Mouse (Mus musculus) CH12.LX (cell line): ENCODE measurements around the gene Pim2. TPM values are rescaled to one million over a fixed set of nuclear protein-coding genes. Genes with fewer than 3 reads are reported as not detected.

Source experiments
- DNase-seq: peaks from one replicate; pipeline ENCODE4 v3.0.0-alpha.2; 2013; ENCODE audit errors: extremely low read depth
- H3K27ac ChIP-seq: 2 replicates; pipeline ENCODE4 v1.5.1; 2012; ENCODE audit warnings: low read depth, mild to moderate bottlenecking, control low read depth, moderate library complexity; ENCODE audit not compliant: insufficient read depth
- H3K27me3 ChIP-seq: replicated peaks from 2 replicates; pipeline ENCODE3; 2012; ENCODE audit warnings: inconsistent platforms
- H3K36me3 ChIP-seq, 2 experiments: replicated peaks in 1 of 2; 2 replicates each; pipeline versions ENCODE3 to v1.6.1; 2012; ENCODE audit warnings: inconsistent platforms in 1 of 2, low read length in 1 of 2, mild to moderate bottlenecking in 1 of 2, mixed read lengths in 1 of 2, moderate library complexity in 1 of 2; ENCODE audit not compliant: control insufficient read depth in 1 of 2, insufficient read depth in 1 of 2
- H3K4me1 ChIP-seq, 2 experiments: 2 replicates each; pipeline ENCODE4 v1.6.1; 2012; ENCODE audit warnings: inconsistent platforms in 1 of 2, moderate library complexity in 1 of 2; ENCODE audit not compliant: insufficient read depth in 2 of 2, control insufficient read depth in 1 of 2
- H3K4me2 ChIP-seq: 2 replicates; pipeline ENCODE4 v1.6.1; 2012; ENCODE audit warnings: low read depth, mild to moderate bottlenecking, control low read depth; ENCODE audit not compliant: poor library complexity, insufficient read depth, severe bottlenecking
- H3K4me3 ChIP-seq, 3 experiments: fragments of 150-350 bp in 1 of 3; sonication (generic) in 1 of 3; replicated peaks in 1 of 3; 2 replicates each; pipeline versions ENCODE3 to v1.5.1; 2011 to 2012; ENCODE audit warnings: low read depth in 2 of 3, low read length in 2 of 3, mild to moderate bottlenecking in 2 of 3, moderate library complexity in 2 of 3, control low read depth in 1 of 3, improper control_type of control experiment in 1 of 3, inconsistent platforms in 1 of 3, mixed read lengths in 1 of 3; ENCODE audit not compliant: poor library complexity in 1 of 3
- H3K79me2 ChIP-seq: replicated peaks from 2 replicates; pipeline ENCODE4 v1.6.1; 2012; ENCODE audit warnings: mild to moderate bottlenecking, moderate library complexity; ENCODE audit not compliant: control insufficient read depth, poor library complexity, insufficient read depth, severe bottlenecking; ENCODE audit errors: extremely low read depth
- H3K9ac ChIP-seq: 2 replicates; pipeline ENCODE4 v1.6.1; 2012; ENCODE audit warnings: low read depth, mild to moderate bottlenecking, control low read depth, moderate library complexity; ENCODE audit not compliant: insufficient read depth
- H3K9me3 ChIP-seq: replicated peaks from 2 replicates; pipeline ENCODE3; 2012; ENCODE audit warnings: low read length, inconsistent platforms, mixed read lengths
- BHLHE40 ChIP-seq: IDR thresholded peaks from 2 replicates; pipeline ENCODE4 v1.6.1; 2011; ENCODE audit warnings: mild to moderate bottlenecking, low read depth, low read length, improper control_type of control experiment
- CHD1 ChIP-seq: IDR thresholded peaks from 2 replicates; pipeline ENCODE4 v1.6.1; 2012; ENCODE audit warnings: low read depth, low read length, improper control_type of control experiment, inconsistent platforms
- CHD2 ChIP-seq: IDR thresholded peaks from 2 replicates; pipeline ENCODE4 v1.6.1; 2011; ENCODE audit warnings: low read length, improper control_type of control experiment
- CTCF ChIP-seq, 2 experiments: IDR thresholded peaks in 1 of 2; conservative IDR thresholded peaks in 1 of 2; 2 replicates each; pipeline ENCODE4 v1.5.1; 2011 to 2012; ENCODE audit warnings: low read depth in 2 of 2, low read length in 2 of 2, improper control_type of control experiment in 1 of 2, inconsistent platforms in 1 of 2, mild to moderate bottlenecking in 1 of 2, moderate library complexity in 1 of 2
- E2F4 ChIP-seq: IDR thresholded peaks from 2 replicates; pipeline ENCODE4 v1.6.1; 2011; ENCODE audit warnings: low read depth, low read length, improper control_type of control experiment; ENCODE audit not compliant: insufficient replicate concordance
- ELF1 ChIP-seq: IDR thresholded peaks from 2 replicates; pipeline ENCODE4 v1.6.1; 2014; ENCODE audit warnings: low read depth, mild to moderate bottlenecking, inconsistent platforms, low read length, improper control_type of control experiment
- ETS1 ChIP-seq: conservative IDR thresholded peaks from 2 replicates; pipeline ENCODE4 v1.6.1; 2012; ENCODE audit warnings: low read depth, mild to moderate bottlenecking, inconsistent platforms, low read length, improper control_type of control experiment, moderate library complexity
- GABPA ChIP-seq: IDR thresholded peaks from 2 replicates; pipeline ENCODE4 v1.6.1; 2012; ENCODE audit warnings: low read depth, low read length, improper control_type of control experiment, inconsistent platforms; ENCODE audit not compliant: insufficient replicate concordance
- HCFC1 ChIP-seq: IDR thresholded peaks from 2 replicates; pipeline ENCODE4 v1.6.1; 2012; ENCODE audit warnings: low read depth, mild to moderate bottlenecking, inconsistent platforms, low read length, improper control_type of control experiment
- IRF4 ChIP-seq: IDR thresholded peaks from 2 replicates; pipeline ENCODE4 v1.6.1; 2014; ENCODE audit warnings: low read depth, mild to moderate bottlenecking, inconsistent platforms, low read length, improper control_type of control experiment
- JUN ChIP-seq: IDR thresholded peaks from 2 replicates; pipeline ENCODE4 v1.6.1; 2011; ENCODE audit warnings: low read depth, mild to moderate bottlenecking, low read length, improper control_type of control experiment, moderate library complexity; ENCODE audit not compliant: insufficient read depth
- JUND ChIP-seq: conservative IDR thresholded peaks from 2 replicates; pipeline ENCODE4 v1.6.1; 2011; ENCODE audit warnings: low read depth, low read length, improper control_type of control experiment
- KAT2A ChIP-seq: IDR thresholded peaks from 2 replicates; pipeline ENCODE4 v1.6.1; 2012; ENCODE audit warnings: low read length, improper control_type of control experiment, inconsistent platforms; ENCODE audit not compliant: insufficient replicate concordance
- MAFK ChIP-seq: IDR thresholded peaks from 2 replicates; pipeline ENCODE4 v1.6.1; 2011; ENCODE audit warnings: low read length, improper control_type of control experiment; ENCODE audit not compliant: insufficient replicate concordance
- MAZ ChIP-seq: IDR thresholded peaks from 2 replicates; pipeline ENCODE4 v1.6.1; 2012; ENCODE audit warnings: low read depth, mild to moderate bottlenecking, inconsistent platforms, low read length, improper control_type of control experiment, moderate library complexity
- MEF2A ChIP-seq: IDR thresholded peaks from 2 replicates; pipeline ENCODE4 v1.6.1; 2014; ENCODE audit warnings: low read depth, mild to moderate bottlenecking, inconsistent platforms, low read length, improper control_type of control experiment, borderline replicate concordance
- MXI1 ChIP-seq: IDR thresholded peaks from 2 replicates; pipeline ENCODE4 v1.6.1; 2011; ENCODE audit warnings: mild to moderate bottlenecking, low read depth, low read length, improper control_type of control experiment
- MYC ChIP-seq: IDR thresholded peaks from 2 replicates; pipeline ENCODE4 v1.6.1; 2011; ENCODE audit warnings: low read depth, mild to moderate bottlenecking, improper control_type of control experiment, low read length
- NELFE ChIP-seq: IDR thresholded peaks from 2 replicates; pipeline ENCODE4 v1.6.1; 2011; ENCODE audit warnings: low read depth, low read length, improper control_type of control experiment
- POLR2A ChIP-seq: IDR thresholded peaks from 2 replicates; pipeline ENCODE4 v1.6.1; 2011; ENCODE audit warnings: low read depth, mild to moderate bottlenecking, improper control_type of control experiment, low read length
- POLR2AphosphoS2 ChIP-seq: IDR thresholded peaks from 2 replicates; pipeline ENCODE4 v1.6.1; 2011; ENCODE audit warnings: low read depth, low read length, improper control_type of control experiment
- SIN3A ChIP-seq: IDR thresholded peaks from 2 replicates; pipeline ENCODE4 v1.6.1; 2012; ENCODE audit warnings: low read length, improper control_type of control experiment, inconsistent platforms
- SMC3 ChIP-seq: IDR thresholded peaks from 2 replicates; pipeline ENCODE4 v1.6.1; 2011; ENCODE audit warnings: low read depth, low read length, improper control_type of control experiment
- TCF12 ChIP-seq: IDR thresholded peaks from 2 replicates; pipeline ENCODE4 v1.6.1; 2014; ENCODE audit warnings: low read depth, mild to moderate bottlenecking, inconsistent platforms, low read length, improper control_type of control experiment
- USF1 ChIP-seq: IDR thresholded peaks from 2 replicates; pipeline ENCODE4 v1.6.1; 2014; ENCODE audit warnings: low read depth, mild to moderate bottlenecking, inconsistent platforms, low read length, improper control_type of control experiment
- ZMIZ1 ChIP-seq: IDR thresholded peaks from 2 replicates; pipeline ENCODE4 v1.6.1; 2012; ENCODE audit warnings: low read depth, mild to moderate bottlenecking, inconsistent platforms, low read length, improper control_type of control experiment
- ZNF384 ChIP-seq: IDR thresholded peaks from 2 replicates; pipeline ENCODE4 v1.6.1; 2012; ENCODE audit warnings: low read depth, low read length, improper control_type of control experiment, inconsistent platforms
- dilution Hi-C: fragments of 300-500 bp; cut with MboI; formaldehyde crosslinking; loops from 2 replicates; pipeline ENCODE4 v1.14.3; 2020; ENCODE audit warnings: low sequenced_read_pairs; ENCODE audit not compliant: extremely low pct_unique_long_range_greater_than_20kb, extremely low pct_ligation_motif_present
- in situ Hi-C: fragments of 300-500 bp; cut with MboI; formaldehyde crosslinking; loops from 3 replicates; pipeline ENCODE4 v1.14.3; 2019; ENCODE audit warnings: low sequenced_read_pairs, low pct_ligation_motif_present, low pct_unique_long_range_greater_than_20kb, mixed read lengths
- polyA plus RNA-seq: library from polyadenylated mRNA; unstranded; fragments of >175 nt; gene quantifications from 2 replicates; pipeline ENCODE4 v1.2.1, GENCODE M21; 2012; ENCODE audit warnings: low read depth; ENCODE audit not compliant: insufficient read length
- total RNA-seq, 2 experiments: library from RNA; depleted of rRNA; stranded (reverse); fragments of 300-350 nt in 1 of 2; fragments of >200 nt in 1 of 2; gene quantifications; 2 replicates each; pipeline ENCODE4 v1.2.3; 2012 to 2014

Pim2 gene
- total and polyA plus RNA-seq, 3 experiments = 119 to 177 (median 171) TPM

DNA sequence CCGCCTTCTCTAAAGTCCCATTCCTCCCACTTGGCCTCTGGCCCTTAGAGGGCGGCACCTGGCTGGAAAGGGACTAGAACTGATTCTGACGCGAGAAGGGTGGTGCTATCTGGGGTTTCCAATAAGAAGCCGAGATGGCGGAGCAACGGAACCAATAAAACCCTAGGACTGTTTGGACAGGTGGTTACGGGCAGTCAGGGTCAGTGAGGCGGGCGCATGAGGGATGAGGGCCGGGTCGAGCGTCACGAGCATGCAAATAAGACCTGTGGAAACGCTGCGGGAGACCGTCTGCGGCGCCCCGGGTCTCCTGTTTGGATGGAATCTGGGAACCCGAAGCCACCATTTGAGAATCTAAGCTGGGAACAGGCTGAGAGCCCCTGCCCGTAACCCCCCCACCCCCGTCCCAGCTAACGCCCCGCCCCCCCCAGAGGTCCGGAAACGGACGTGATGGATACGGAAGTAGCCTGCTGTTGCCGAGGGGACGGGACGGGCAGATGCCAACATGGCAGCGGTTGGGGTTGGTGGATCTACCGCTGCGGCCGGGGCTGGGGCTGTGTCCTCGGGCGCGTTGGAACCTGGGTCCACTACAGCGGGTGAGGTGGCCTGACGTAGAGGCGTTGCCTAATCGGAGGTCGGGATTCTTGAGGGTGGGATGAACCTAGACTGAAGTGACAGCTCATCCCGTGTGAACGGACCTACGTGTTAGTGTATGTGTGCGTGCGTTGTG lies 5.9 kb downstream of the Pim2 start, which contains the start of gene Slc35a2:
Gene Slc35a2 (plus strand): TSS at position 188 of the 727 bp plus-strand sequence.
- in situ Hi-C loops (no loop called here), dilution Hi-C loops (no loop called here)
- DNase-seq = peak; percentile 88
- H3K79me2 ChIP-seq = peaks cover 32% of the 10 kb centered on the region
- H3K4me3 ChIP-seq = peak within 1 kb of the TSS; percentile 67 to 98 (median 69)
- peaks cover 4 to 12% of the 10 kb centered on the region in 2 experiments; a peak in 2 of 4 replicates for H3K4me1 ChIP-seq
- H3K36me3 ChIP-seq = peaks cover 34 to 44% of the 10 kb centered on the region in 2 experiments
- peak within 1 kb of the TSS; percentile 87 for H3K27ac ChIP-seq
- no peaks in the 10 kb centered on the region for H3K9me3 ChIP-seq
- no peak for TF ChIP-seq JUND
- 0 out of 2 replicates have a peak, but pooled peaks have one; percentile 42 for TF ChIP-seq MXI1
- peak in 1 of 2 experiments; percentile 26; a peak in 1 of 4 replicates for TF ChIP-seq CTCF (conservative IDR thresholded peaks at IDR 0.05 in 1 of 2, IDR thresholded peaks at IDR 0.05 in 1 of 2; ENCODE audit: low read depth in 2 of 2, low read length in 2 of 2)
- peak; percentile 46; the same call in 1 of the 2 replicates for TF ChIP-seq MAZ
- TF ChIP-seq CHD2 = peak; percentile 65; the same call in 1 of the 2 replicates
- TF ChIP-seq ZNF384 = no peak
- peak; percentile 82 for TF ChIP-seq ZMIZ1
- TF ChIP-seq GABPA = no peak
- peak; percentile 65 for TF ChIP-seq SIN3A
- TF ChIP-seq NELFE = no peak; the same call in 1 of the 2 replicates
- no peak for TF ChIP-seq JUN
- no peak for TF ChIP-seq MYC
- peak; percentile 84 for TF ChIP-seq ELF1
- peak; percentile 99 for TF ChIP-seq POLR2AphosphoS2
- no peak; the same call in none of the 2 replicates for TF ChIP-seq MEF2A
- TF ChIP-seq TCF12 = peak; percentile 16
- peak; percentile 78 for TF ChIP-seq BHLHE40
- no peak for TF ChIP-seq E2F4
- peak; percentile 67 for TF ChIP-seq POLR2A
- TF ChIP-seq KAT2A = no peak
- TF ChIP-seq SMC3 = no peak
- 0 out of 2 replicates have a peak, but pooled peaks have one; percentile 9 for TF ChIP-seq IRF4
- no peak for TF ChIP-seq CHD1
- TF ChIP-seq ETS1 = 0 out of 2 replicates have a peak, but pooled peaks have one; percentile 26
- no peak for TF ChIP-seq MAFK
- no peak for TF ChIP-seq USF1
- TF ChIP-seq HCFC1 = peak; percentile 61
- H3K27me3 ChIP-seq = no peaks in the 10 kb centered on the region
- peak within 1 kb of the TSS; percentile 78 for H3K4me2 ChIP-seq
- peak within 1 kb of the TSS; percentile 78 for H3K9ac ChIP-seq
